Mouse (Mus musculus) stomach, postnatal 0 days (tissue): Measurements from ENCODE around the gene Chst12.

Source experiments
- CTCF ChIP-seq: IDR thresholded peaks from 2 replicates; pipeline ENCODE4 v1.5.1; 2016; ENCODE audit warnings: antibody characterized with exemption, low read depth, mild to moderate bottlenecking, moderate library complexity
- EP300 ChIP-seq: optimal IDR thresholded peaks from 2 replicates; pipeline ENCODE3; 2016; ENCODE audit warnings: antibody characterized with exemption

DNA sequence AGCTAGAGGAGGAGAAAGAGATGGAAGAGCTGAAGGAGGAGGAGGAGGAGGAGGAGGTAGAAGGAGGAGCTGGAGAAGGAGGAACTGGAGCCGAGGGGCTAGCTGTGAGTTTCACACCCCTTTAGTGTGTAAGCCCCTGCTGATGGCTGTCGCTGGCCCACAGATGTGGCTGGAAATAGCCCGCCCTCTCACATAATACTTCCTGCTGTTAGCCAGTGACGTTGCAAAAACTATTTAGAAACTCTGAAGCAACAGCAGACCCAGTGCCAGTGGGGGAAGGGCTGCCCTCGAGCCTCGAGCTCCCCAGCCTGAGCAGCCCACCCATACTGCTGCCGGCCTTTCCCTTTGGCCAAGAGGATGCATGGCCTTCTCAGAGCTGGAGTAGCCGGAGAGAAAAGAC, 3.3 kb downstream of the Chst12 start:
- TF ChIP-seq CTCF (no peak), EP300 (no peak)
